ENCODE assay signal across 12 mouse cellular contexts in the genomic region with DNA sequence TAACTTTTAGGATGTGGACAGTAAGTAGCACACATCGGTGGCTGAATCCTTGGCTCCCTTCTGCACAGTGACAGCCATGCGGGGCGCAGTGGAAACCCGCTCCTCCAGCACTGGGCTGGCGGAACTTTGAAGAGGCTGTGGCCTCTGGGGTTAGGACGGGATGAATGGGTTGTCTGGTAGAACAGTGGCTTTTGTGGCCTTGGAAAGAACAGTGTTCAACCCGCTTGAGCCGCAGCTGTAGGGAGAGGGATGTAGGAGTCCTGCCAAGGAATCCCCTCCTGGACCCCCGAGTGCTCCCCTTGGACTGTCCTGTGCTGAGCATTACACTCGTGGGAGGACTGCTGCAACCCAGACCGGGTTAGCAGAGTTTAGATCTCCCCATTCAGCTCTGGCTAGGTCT. TPM values are rescaled to one million over a fixed set of nuclear protein-coding genes. Genes with fewer than 3 reads are reported as not detected.
DNase-seq lines count a peak whose midpoint lies in the region; ATAC-seq and TF ChIP-seq lines count a peak whose summit lies in the region.
"Had no signal": no experiment of that assay in that cellular context is flagged by ENCODE, and none has a peak within 500 bp of the region (broad histone marks: within the 10 kb centered on the region; RNA-seq: fewer than 3 reads in every experiment).

No protein-coding gene starts in this region.

- no peak for DNase-seq in ES-E14 (ENCODE audit: low read depth, low spot score)
- no peak for DNase-seq in forebrain, embryonic 14.5 days (ENCODE audit: low spot score)
- peak; percentile 98 for DNase-seq in midbrain, embryonic 11.5 days (ENCODE audit: low spot score, missing footprints)
- DNase-seq in Muller cell, postnatal 12 days (ENCODE audit: inconsistent ontology term): no peak
- DNase-seq in adrenal gland, adult 18-20 months (ENCODE audit: low spot score in 2 of 2): no peak
- DNase-seq in natural killer cell, adult 2 months (ENCODE audit: low spot score in 2 of 2): no peak
- DNase-seq: gastrocnemius, postnatal 25 days; kidney, adult 9 months had no signal

- H3K9me3 ChIP-seq in ES-Bruce4 (replicated peaks; ENCODE audit: control insufficient read depth, insufficient read depth, low read length, poor library complexity, severe bottlenecking) (no peaks in the 10 kb centered on the region), ES-E14 (ENCODE audit: control insufficient read depth, insufficient read depth, low read depth, low read length) (no peaks in the 10 kb centered on the region)
- no peaks in the 10 kb centered on the region for H3K9me3 ChIP-seq in forebrain, embryonic 14.5 days (replicated peaks; ENCODE audit: control insufficient read depth, low read length)
- H3K9me3 ChIP-seq in midbrain, embryonic 11.5 days (ENCODE audit: control insufficient read depth, low read length): no peaks in the 10 kb centered on the region

- in situ Hi-C loops in ES-E14 (cut with MboI; ENCODE audit: low sequenced_read_pairs in 2 of 2, unreplicated experiment in 2 of 2): loop anchor here in 1 of 2 experiments (10.0 kb wide), 2 partner anchors 855 to 1695 kb away; no protein-coding TSS in a partner anchor

- H3K36me3 ChIP-seq in ES-Bruce4 (ENCODE audit: control insufficient read depth, insufficient read depth, low read length, poor library complexity, severe bottlenecking): no peaks in the 10 kb centered on the region
- H3K36me3 ChIP-seq in ES-E14 (ENCODE audit: control insufficient read depth, insufficient read depth, low read length, poor library complexity, severe bottlenecking): no peaks in the 10 kb centered on the region
- no peaks in the 10 kb centered on the region for H3K36me3 ChIP-seq in forebrain, embryonic 14.5 days (ENCODE audit: control insufficient read depth, insufficient read depth, low read length)
- H3K36me3 ChIP-seq in midbrain, embryonic 11.5 days (ENCODE audit: control insufficient read depth, insufficient read depth, low read length): no peaks in the 10 kb centered on the region

- no peak for ATAC-seq in forebrain, embryonic 14.5 days
- ATAC-seq in midbrain, embryonic 11.5 days (ENCODE audit: low FRiP score): 0 out of 2 replicates have a peak, but pooled peaks have one; percentile 8

- no peak for TF ChIP-seq EP300 in ES-Bruce4 (IDR thresholded peaks at IDR 0.05; ENCODE audit: insufficient read depth, low read depth, low read length)

- TF ChIP-seq POLR2A in ES-Bruce4 (IDR thresholded peaks at IDR 0.05; ENCODE audit: insufficient read depth, low read length): no peak

- H3K9ac ChIP-seq in ES-Bruce4 (ENCODE audit: low read depth, poor library complexity, severe bottlenecking): no peak overlapping the region
- H3K9ac ChIP-seq in ES-E14 (ENCODE audit: insufficient read depth, low read depth, low read length, poor library complexity, severe bottlenecking): no peak overlapping the region
- peak overlapping the region; percentile 75 for H3K9ac ChIP-seq in forebrain, embryonic 14.5 days (ENCODE audit: low read length)
- H3K9ac ChIP-seq in midbrain, embryonic 11.5 days (ENCODE audit: low read length): peak overlapping the region; percentile 63

- H3K4me1 ChIP-seq in ES-Bruce4 (ENCODE audit: control insufficient read depth, insufficient read depth, low read length) (no peaks in the 10 kb centered on the region), ES-E14 (ENCODE audit: control insufficient read depth in 2 of 2, insufficient read depth in 2 of 2, low read length in 2 of 2, poor library complexity in 1 of 2) (no peaks in the 10 kb centered on the region)
- H3K4me1 ChIP-seq in forebrain, embryonic 14.5 days (ENCODE audit: control insufficient read depth, insufficient read depth, low read length): peaks cover 3% of the 10 kb centered on the region; the same call in 1 of the 2 replicates
- H3K4me1 ChIP-seq in midbrain, embryonic 11.5 days (ENCODE audit: control insufficient read depth, insufficient read depth, low read length): peaks cover 21% of the 10 kb centered on the region

- WGBS in forebrain, embryonic 14.5 days: 0% methylated on average over 11 of the region's 11 CpGs
- WGBS in midbrain, embryonic 11.5 days: under 1% methylated on average over 11 of the region's 11 CpGs

- peak overlapping the region; percentile 61 for H3K4me2 ChIP-seq in forebrain, embryonic 14.5 days (ENCODE audit: low read length)
- peak overlapping the region; percentile 70 for H3K4me2 ChIP-seq in midbrain, embryonic 11.5 days

- peak overlapping the region; percentile 57 for H3K4me3 ChIP-seq in ES-Bruce4 (ENCODE audit: low read depth, low read length)
- peak overlapping the region; percentile 39 to 53 for H3K4me3 ChIP-seq in ES-E14 (ENCODE audit: insufficient read depth in 1 of 2, low read depth in 1 of 2, low read length in 2 of 2, poor library complexity in 1 of 2, severe bottlenecking in 1 of 2)
- H3K4me3 ChIP-seq in forebrain, embryonic 14.5 days (ENCODE audit: low read depth, low read length): peak overlapping the region; percentile 46
- H3K4me3 ChIP-seq in midbrain, embryonic 11.5 days (ENCODE audit: low read depth, low read length): peak overlapping the region; percentile 50

- H3K27me3 ChIP-seq in ES-Bruce4 (ENCODE audit: control insufficient read depth, insufficient read depth, low read length, poor library complexity, severe bottlenecking): peaks cover 29% of the 10 kb centered on the region
- H3K27me3 ChIP-seq in forebrain, embryonic 14.5 days (replicated peaks; ENCODE audit: control insufficient read depth, insufficient read depth, low read length): peaks cover 40% of the 10 kb centered on the region
- peaks cover 69% of the 10 kb centered on the region for H3K27me3 ChIP-seq in midbrain, embryonic 11.5 days (ENCODE audit: control insufficient read depth, insufficient read depth, low read length)

- no peak for TF ChIP-seq CTCF in ES-Bruce4 (IDR thresholded peaks at IDR 0.05; ENCODE audit: low read depth, low read length)

- H3K27ac ChIP-seq in ES-Bruce4 (ENCODE audit: insufficient read depth, low read length) (no peak overlapping the region), ES-E14 (ENCODE audit: insufficient read depth, low read depth, low read length, poor library complexity, severe bottlenecking) (no peak overlapping the region)
- H3K27ac ChIP-seq in forebrain, embryonic 14.5 days (ENCODE audit: low read depth, low read length): peak overlapping the region; percentile 82; the same call in 1 of the 2 replicates
- H3K27ac ChIP-seq in midbrain, embryonic 11.5 days (ENCODE audit: low read depth, low read length): peak overlapping the region; percentile 14; the same call in 1 of the 2 replicates

TF ChIP-seq in ES-E14, 5 proteins besides CTCF, POLR2A, EP300 and RAD21:
- no peak for TF ChIP-seq ZNF384 (IDR thresholded peaks at IDR 0.05; ENCODE audit: low read depth, low read length)
- TF ChIP-seq ZC3H11A (IDR thresholded peaks at IDR 0.05; ENCODE audit: borderline replicate concordance, low read depth, low read length): no peak

RNA-seq across cellular contexts. Expression of a gene that starts 3.9 kb away (rescaled TPM):
- 0.31 and 0.35 TPM in 2 replicates for polyA plus RNA-seq in ES-Bruce4 (2011; ENCODE audit: insufficient read depth, insufficient read length, low read depth, missing spikeins)
- total RNA-seq in ES-E14 (2012; rRNA removed): 0.32 and 1.3 TPM in 2 replicates
- 10.6 and 11.3 TPM in 2 replicates for polyA plus RNA-seq in forebrain, embryonic 14.5 days (2014; fragmentation: Nextera tagmentation; extraction: Ambion mirVana)
- polyA plus RNA-seq in midbrain, embryonic 11.5 days (2014; fragmentation: Nextera tagmentation; extraction: Ambion mirVana): 8.7 and 9.3 TPM in 2 replicates
- not detected for total RNA-seq in adrenal gland, adult 18-20 months (2021)
- total RNA-seq: gastrocnemius, postnatal 25 days; liver, adult 2 months; monocyte, adult 5-6 weeks had no signal
- polyA plus RNA-seq: liver, adult 2 months; spleen, adult 2 months had no signal

Comparison
In these comparisons a context has a peak if more than half of its experiments do, and no peak if none do; other contexts are left out.
1. H3K27ac ChIP-seq: peak in forebrain, embryonic 14.5 days (single experiment) and midbrain, embryonic 11.5 days (single experiment); none in ES-Bruce4 (single experiment) and ES-E14 (single experiment).
2. H3K9ac ChIP-seq: peak in forebrain, embryonic 14.5 days (single experiment) and midbrain, embryonic 11.5 days (single experiment); none in ES-Bruce4 (single experiment) and ES-E14 (single experiment).
3. Peak in every context shown above with its lines, with median percentiles within 50 percentile points of each other: H3K4me3 ChIP-seq.